Mouse (Mus musculus): ENCODE data around the gene Nr2f6.

DNA sequence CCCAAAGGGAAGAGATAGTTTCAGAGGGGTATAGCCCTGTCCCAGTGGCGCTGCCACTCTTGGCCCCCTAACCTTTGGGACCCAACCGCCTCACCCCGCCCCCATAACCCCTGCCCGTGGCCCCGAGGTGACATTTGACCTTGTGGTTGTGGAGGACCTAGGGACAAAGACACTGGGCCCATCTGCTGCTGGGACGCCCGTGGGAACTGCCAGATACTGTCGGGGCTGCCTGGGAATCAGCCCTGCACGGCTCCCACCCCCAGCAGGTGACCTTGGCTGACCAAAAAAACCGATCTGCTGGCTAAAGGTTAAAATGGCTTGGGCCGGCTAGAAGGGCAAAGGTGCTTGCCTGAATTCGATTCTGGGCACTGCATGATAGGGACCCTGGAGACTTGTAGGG is 1.6 kb upstream of the Nr2f6 start:
- no peak for TF ChIP-seq POLR2A (IDR thresholded peaks at IDR 0.05; ENCODE audit: low read depth, low read length)
- TF ChIP-seq MAX (IDR thresholded peaks at IDR 0.05; ENCODE audit: low read length), result no peak
- no peak for TF ChIP-seq CTCF (conservative IDR thresholded peaks at IDR 0.05 in 1 of 2, IDR thresholded peaks at IDR 0.05 in 1 of 2; ENCODE audit: low read depth in 2 of 2, low read length in 2 of 2)
- no peak for TF ChIP-seq ETS1 (conservative IDR thresholded peaks at IDR 0.05; ENCODE audit: low read depth, low read length)
- no peak for TF ChIP-seq RAD21 (IDR thresholded peaks at IDR 0.05; ENCODE audit: low read depth, low read length)
- TF ChIP-seq E2F4 (IDR thresholded peaks at IDR 0.05; ENCODE audit: insufficient replicate concordance, low read depth, low read length), result no peak
- TF ChIP-seq MYC (IDR thresholded peaks at IDR 0.05; ENCODE audit: low read depth, low read length), result no peak
- no peak for TF ChIP-seq SIN3A (IDR thresholded peaks at IDR 0.05; ENCODE audit: low read length)
- no peak for TF ChIP-seq POLR2AphosphoS2 (IDR thresholded peaks at IDR 0.05; ENCODE audit: low read depth, low read length)
- TF ChIP-seq ZC3H11A (IDR thresholded peaks at IDR 0.05; ENCODE audit: low read depth, low read length), result no peak
- TF ChIP-seq EP300 (IDR thresholded peaks at IDR 0.05; ENCODE audit: low read length), result no peak
- TF ChIP-seq ZNF384 (IDR thresholded peaks at IDR 0.05; ENCODE audit: low read depth, low read length), result no peak
